ENCODE assay signal across 22 mouse cellular contexts in the genomic region with DNA sequence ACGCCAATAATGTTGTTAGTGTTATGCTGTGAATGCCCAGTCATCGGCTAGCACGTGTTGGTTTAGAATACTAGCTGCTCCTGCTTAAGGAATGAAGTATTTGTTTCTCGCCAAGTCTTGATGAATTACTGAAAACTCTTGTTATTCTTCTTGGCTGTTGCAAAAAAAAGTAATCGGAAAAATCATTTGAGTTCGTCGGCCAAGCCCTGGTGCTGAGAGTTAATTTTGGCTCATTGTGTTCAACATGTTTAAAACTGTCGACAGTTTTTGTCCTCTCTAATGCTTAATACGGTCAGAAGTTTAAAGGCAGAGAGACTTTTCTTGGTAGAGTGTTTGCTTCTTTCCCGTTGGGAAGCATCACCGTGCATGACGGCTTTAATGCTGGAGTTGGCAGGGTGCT.
DNase-seq lines count a peak whose midpoint lies in the region; ATAC-seq and TF ChIP-seq lines count a peak whose summit lies in the region.
"Had no signal": no experiment of that assay in that cellular context is flagged by ENCODE, and none has a peak within 500 bp of the region (broad histone marks: within the 10 kb centered on the region; RNA-seq: fewer than 3 reads in every experiment).

No protein-coding gene starts in this region.

- ATAC-seq in kidney, embryonic 16.5 days (ENCODE audit: low FRiP score, low TSS enrichment), result no peak
- no peak for ATAC-seq in heart, postnatal 0 days (ENCODE audit: insufficient read depth, low read depth)
- ATAC-seq: forebrain, embryonic 14.5 days; hindbrain, postnatal 0 days; intestine, embryonic 16.5 days; liver, postnatal 0 days; midbrain, embryonic 13.5 days had no signal

- H3K36me3 ChIP-seq in kidney, embryonic 16.5 days (ENCODE audit: insufficient read depth, low read length), result no peaks in the 10 kb centered on the region
- H3K36me3 ChIP-seq in heart, postnatal 0 days (replicated peaks; ENCODE audit: control insufficient read depth, insufficient read depth, low read length), result no peaks in the 10 kb centered on the region
- H3K36me3 ChIP-seq: embryonic facial prominence, embryonic 12.5 days; limb, embryonic 12.5 days; midbrain, embryonic 13.5 days had no signal

- no peaks in the 10 kb centered on the region for H3K27me3 ChIP-seq in kidney, embryonic 16.5 days (ENCODE audit: insufficient read depth, low read length)
- H3K27me3 ChIP-seq in heart, postnatal 0 days (ENCODE audit: control insufficient read depth, insufficient read depth, low read length), result no peaks in the 10 kb centered on the region
- H3K27me3 ChIP-seq: embryonic facial prominence, embryonic 12.5 days; limb, embryonic 12.5 days; midbrain, embryonic 13.5 days had no signal

- no peaks in the 10 kb centered on the region for H3K9me3 ChIP-seq in kidney, embryonic 16.5 days (ENCODE audit: low read length)
- H3K9me3 ChIP-seq in heart, postnatal 0 days (replicated peaks; ENCODE audit: control insufficient read depth, low read length), result no peaks in the 10 kb centered on the region
- H3K9me3 ChIP-seq: embryonic facial prominence, embryonic 12.5 days; limb, embryonic 12.5 days; midbrain, embryonic 13.5 days had no signal

- no peaks in the 10 kb centered on the region for H3K4me1 ChIP-seq in kidney, embryonic 16.5 days (ENCODE audit: insufficient read depth, low read length)
- H3K4me1 ChIP-seq in heart, postnatal 0 days (ENCODE audit: control insufficient read depth, insufficient read depth), result no peaks in the 10 kb centered on the region
- H3K4me1 ChIP-seq: midbrain, embryonic 13.5 days had no signal

- no peak overlapping the region for H3K4me2 ChIP-seq in kidney, embryonic 16.5 days (replicated peaks; ENCODE audit: low read depth, low read length)
- H3K4me2 ChIP-seq in heart, postnatal 0 days (ENCODE audit: low read depth, low read length), result no peak overlapping the region
- H3K4me2 ChIP-seq: embryonic facial prominence, embryonic 12.5 days; limb, embryonic 12.5 days; liver, embryonic 11.5 days; midbrain, embryonic 13.5 days had no signal

- no peak for TF ChIP-seq EP300 in heart, postnatal 0 days (IDR thresholded peaks at IDR 0.05; ENCODE audit: low read depth)

- no peak for TF ChIP-seq CTCF in heart, postnatal 0 days (IDR thresholded peaks at IDR 0.05; ENCODE audit: low read depth)

- no peak overlapping the region for H3K4me3 ChIP-seq in kidney, embryonic 16.5 days (ENCODE audit: low read length)
- H3K4me3 ChIP-seq in heart, postnatal 0 days (ENCODE audit: low read depth, low read length), result no peak overlapping the region
- H3K4me3 ChIP-seq: embryonic facial prominence, embryonic 12.5 days; erythroblast, embryonic 14.5 days; limb, embryonic 12.5 days; midbrain, embryonic 13.5 days had no signal

- no peak overlapping the region for H3K27ac ChIP-seq in kidney, embryonic 16.5 days (ENCODE audit: low read length)
- no peak overlapping the region for H3K27ac ChIP-seq in heart, postnatal 0 days (ENCODE audit: low read depth)
- H3K27ac ChIP-seq: embryonic facial prominence, embryonic 12.5 days; hindbrain, postnatal 0 days; limb, embryonic 12.5 days; midbrain, embryonic 13.5 days had no signal

- DNase-seq in heart, adult 8-10 months (ENCODE audit: low spot score), result peak; percentile 52
- DNase-seq in heart, postnatal 4 days, result no peak
- DNase-seq in kidney, postnatal 14 days, result peak; percentile 13
- DNase-seq in fibroblast of lung, adult 2 months (ENCODE audit: low read depth), result peak; percentile 46
- DNase-seq in heart, postnatal 0 days (ENCODE audit: low spot score), result peak; percentile 17
- DNase-seq in testis, postnatal 14 days (ENCODE audit: low spot score), result no peak
- no peak for DNase-seq in thymus, postnatal 10 days (ENCODE audit: low spot score in 2 of 2)
- DNase-seq: adrenal gland, adult 8-10 months; cerebellum, adult 11-12 months; cerebellum, postnatal 10 days; layer of hippocampus, postnatal 36 days; liver, postnatal 0 days; thymus, postnatal 25 days had no signal

- WGBS in kidney, embryonic 16.5 days, result 73% methylated on average over 12 of the region's 12 CpGs
- 54% methylated on average over 12 of the region's 12 CpGs for WGBS in heart, postnatal 0 days

- no peak overlapping the region for H3K9ac ChIP-seq in kidney, embryonic 16.5 days (replicated peaks; ENCODE audit: low read length)
- H3K9ac ChIP-seq in heart, postnatal 0 days (replicated peaks; ENCODE audit: low read depth, low read length), result no peak overlapping the region
- H3K9ac ChIP-seq: embryonic facial prominence, embryonic 12.5 days; limb, embryonic 12.5 days; liver, postnatal 0 days; midbrain, embryonic 13.5 days had no signal

Comparison
In these comparisons a context has a peak if more than half of its experiments do, and no peak if none do; other contexts are left out.
1. DNase-seq: peak in heart, adult 8-10 months (single experiment), kidney, postnatal 14 days (single experiment), fibroblast of lung, adult 2 months (single experiment) and heart, postnatal 0 days (single experiment); none in heart, postnatal 4 days (single experiment), testis, postnatal 14 days (single experiment) and thymus, postnatal 10 days (0 of 2).